Mouse (Mus musculus) heart, postnatal 4 days (tissue): ENCODE measurements around the gene Alk. TPM values are rescaled to one million over a fixed set of nuclear protein-coding genes. Genes with fewer than 3 reads are reported as not detected.
A peak's percentile ranks its signal among the peaks of the same experiment; 100 is the strongest.

Source experiments
- DNase-seq: peaks from one replicate; pipeline ENCODE4 v3.0.0; 2021
- total RNA-seq, 2 experiments: library from RNA; stranded (reverse); gene quantifications; 2 replicates each; pipeline ENCODE4 v1.2.3; 2021

Gene Alk
- total RNA-seq, 2 experiments from 2014 or later, result 0.07 to 0.19 TPM

GRCm38 (mm10) chr17:72121660-72122059 lies 482.8 kb downstream of the Alk start:
- DNase-seq, result no peak

- DNase-seq, result no peak
Measured at GRCm38 (mm10) chr17:72120278-72120677, 484.1 kb downstream of the Alk start.

- no peak for DNase-seq
Measured at GRCm38 (mm10) chr17:72118376-72118775, 486.1 kb downstream of the Alk start.

- DNase-seq, result no peak
Measured at GRCm38 (mm10) chr17:72115271-72115944, 489.0 kb downstream of the Alk start.

GRCm38 (mm10) chr17:72112004-72112403 lies 492.4 kb downstream of the Alk start:
- no peak for DNase-seq

- DNase-seq, result no peak
Measured at GRCm38 (mm10) chr17:72111528-72111927, 492.9 kb downstream of the Alk start.

- DNase-seq, result peak; percentile 7
Measured at GRCm38 (mm10) chr17:72087261-72087703, 517.1 kb downstream of the Alk start.

GRCm38 (mm10) chr17:72081396-72081795 lies 523.0 kb downstream of the Alk start:
- DNase-seq, result no peak

- peak; percentile 17 for DNase-seq
Measured at GRCm38 (mm10) chr17:72076306-72076921, 528.0 kb downstream of the Alk start.

- no peak for DNase-seq
Measured at GRCm38 (mm10) chr17:72071871-72072270, 532.6 kb downstream of the Alk start.

- peak; percentile 11 for DNase-seq
Measured at GRCm38 (mm10) chr17:72068176-72068575, 536.3 kb downstream of the Alk start.

- DNase-seq, result no peak
Measured at GRCm38 (mm10) chr17:72062978-72063377, 541.4 kb downstream of the Alk start.

GRCm38 (mm10) chr17:72059312-72059711 lies 545.1 kb downstream of the Alk start:
- DNase-seq, result no peak

GRCm38 (mm10) chr17:72045671-72046070 lies 558.8 kb downstream of the Alk start:
- DNase-seq, result no peak

- DNase-seq, result no peak
Measured at GRCm38 (mm10) chr17:72043667-72044390, 560.6 kb downstream of the Alk start.

GRCm38 (mm10) chr17:72043001-72043666 lies 561.3 kb downstream of the Alk start:
- DNase-seq, result peak; percentile 76

GRCm38 (mm10) chr17:72039176-72039948 lies 565.1 kb downstream of the Alk start:
- DNase-seq, result no peak

- DNase-seq, result no peak
Measured at GRCm38 (mm10) chr17:72038371-72038770, 566.1 kb downstream of the Alk start.

- DNase-seq, result no peak
Measured at GRCm38 (mm10) chr17:72030672-72031071, 573.8 kb downstream of the Alk start.

- no peak for DNase-seq
Measured at GRCm38 (mm10) chr17:72023323-72023722, 581.1 kb downstream of the Alk start.

GRCm38 (mm10) chr17:72021733-72022669 lies 582.4 kb downstream of the Alk start:
- no peak for DNase-seq
